Mouse (Mus musculus): ENCODE measurements at regions not wholly inside any gene's neighbourhood (a gene's known extent, or its start where the extent isn't known, plus 50 kb on each side); places are given as distances from the start of the nearest gene placed in this dataset.

DNA sequence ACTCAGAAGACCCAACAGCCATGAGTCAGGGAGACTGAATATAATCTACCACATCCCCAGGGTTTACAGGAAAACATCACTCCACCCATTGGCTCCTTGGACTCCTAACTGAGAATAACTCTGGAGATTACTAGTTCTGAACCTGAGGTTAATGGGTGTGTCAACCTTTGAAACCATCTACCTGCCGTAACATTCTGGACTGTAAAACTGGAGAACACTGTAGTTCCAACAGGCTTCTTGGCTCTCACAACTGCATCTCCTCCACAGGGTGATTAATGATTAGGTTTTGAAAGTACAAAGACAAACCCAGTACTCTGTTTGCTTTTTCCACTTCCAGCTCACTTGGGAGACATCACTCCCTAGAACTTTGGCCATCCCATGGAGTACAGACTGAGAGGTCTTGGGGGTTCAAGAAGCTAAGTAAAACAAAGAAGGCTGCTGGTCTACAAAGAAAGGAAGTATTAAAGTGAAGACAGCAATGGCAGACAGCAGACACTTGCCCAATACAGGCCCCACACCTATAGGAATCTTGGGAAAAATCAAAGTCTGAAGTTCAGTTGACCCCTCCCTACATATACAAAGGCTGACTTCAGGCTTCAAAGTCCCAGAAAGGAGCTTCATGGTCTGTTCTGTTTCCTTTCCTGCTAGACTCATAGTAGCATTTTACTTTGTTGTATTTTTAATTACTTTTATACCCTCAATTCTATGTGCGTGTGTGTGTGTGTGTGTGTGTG lies 52.7 kb upstream of the Ddit4l start:
- H3K4me3 ChIP-seq: no peak overlapping the region
- no peak overlapping the region for H3K4me2 ChIP-seq (ENCODE audit: low read depth)
- H3ac ChIP-seq (ENCODE audit: control insufficient read depth, insufficient read length): no peak overlapping the region
- H3K36me3 ChIP-seq (ENCODE audit: control insufficient read depth, insufficient read depth): no peaks in the 10 kb centered on the region
- H3K27me3 ChIP-seq (ENCODE audit: control insufficient read depth, insufficient read depth, insufficient read length): no peaks in the 10 kb centered on the region
- H3K79me2 ChIP-seq (ENCODE audit: control insufficient read depth, insufficient read depth): no peaks in the 10 kb centered on the region
- no peak for TF ChIP-seq MYOD1 (IDR thresholded peaks at IDR 0.05; ENCODE audit: control insufficient read depth in 1 of 3, insufficient read length in 2 of 3, low read depth in 2 of 3)
- TF ChIP-seq POLR2A (IDR thresholded peaks at IDR 0.05; ENCODE audit: insufficient read length, low read depth): no peak
- no peak for TF ChIP-seq TCF12 (IDR thresholded peaks at IDR 0.05; ENCODE audit: insufficient read depth, poor library complexity, severe bottlenecking)
- TF ChIP-seq MAX (IDR thresholded peaks at IDR 0.05; ENCODE audit: low read depth): no peak
- no peak for TF ChIP-seq USF1 (IDR thresholded peaks at IDR 0.05; ENCODE audit: low read depth)
- no peak for TF ChIP-seq POLR2AphosphoS2 (IDR thresholded peaks at IDR 0.05; ENCODE audit: insufficient read length, low read depth)
- no peak for TF ChIP-seq REST (IDR thresholded peaks at IDR 0.05; ENCODE audit: insufficient read depth, insufficient read length)
- no peak for TF ChIP-seq SRF (IDR thresholded peaks at IDR 0.05; ENCODE audit: control insufficient read depth, insufficient read length, low read depth)
- no peak for TF ChIP-seq MYOG (IDR thresholded peaks at IDR 0.05; ENCODE audit: control insufficient read depth in 1 of 3, insufficient read depth in 1 of 3, insufficient read length in 2 of 3, low read depth in 2 of 3)

Data from myocyte (in vitro differentiated cells).